Mouse (Mus musculus): ENCODE data around the gene Mmp3.
"Not testable (repeated sequence)": the region's sequence is repeated elsewhere in the genome, so short reads cannot be mapped to it uniquely, and the experiment has no call there.

Gene Mmp3

GRCm38 (mm10) chr9:7445522-7445921, at the start of gene Mmp3:
Mmp3 (plus strand) TSS chr9:7445822.
- DNase-seq: no peak

GRCm38 (mm10) chr9:7396556-7396955, 49.1 kb upstream of the Mmp3 start:
- DNase-seq: not testable (repeated sequence)

- DNase-seq: no peak
Observed at GRCm38 (mm10) chr9:7453302-7453701, 7.7 kb downstream of the Mmp3 start.

- no peak for DNase-seq
Observed at GRCm38 (mm10) chr9:7470262-7470661, 24.6 kb downstream of the Mmp3 start.

GRCm38 (mm10) chr9:7483684-7484394, 38.2 kb downstream of the Mmp3 start:
- DNase-seq: no peak

GRCm38 (mm10) chr9:7501138-7501537, 55.5 kb downstream of the Mmp3 start:
- DNase-seq: no peak

GRCm38 (mm10) chr9:7502051-7502450, 56.4 kb downstream of the Mmp3 start, which contains the start of gene Mmp10:
Mmp10 (plus strand) TSS chr9:7502352.
- no peak for DNase-seq

Data from cerebellum, adult 11-12 months (tissue).